7 mouse cellular contexts compared by ENCODE assay signal in genomic region chr17:26677711-26678637, GRCm38 (mm10). TPM values are rescaled to one million over a fixed set of nuclear protein-coding genes. Genes with fewer than 3 reads are reported as not detected.
A peak's percentile ranks its signal among the peaks of the same experiment; 100 is the strongest.
DNase-seq lines count a peak whose midpoint lies in the region; ATAC-seq and TF ChIP-seq lines count a peak whose summit lies in the region.

No protein-coding gene starts in this region.

- 0 out of 2 replicates have a peak overlapping the region, but pooled peaks have one; percentile 80 for H3K4me3 ChIP-seq in lung, embryonic 14.5 days (ENCODE audit: low read depth, low read length)
- H3K4me3 ChIP-seq in lung, adult 2 months (replicated peaks; ENCODE audit: extremely low read depth, low read depth, low read length) = no peak overlapping the region
- H3K4me3 ChIP-seq in forebrain, embryonic 12.5 days (replicated peaks) = no peak overlapping the region
- peak overlapping the region; percentile 83; the same call in 1 of the 2 replicates for H3K4me3 ChIP-seq in limb, embryonic 15.5 days
- peak overlapping the region; percentile 84 for H3K4me3 ChIP-seq in stomach, embryonic 15.5 days (replicated peaks)

- H3K27me3 ChIP-seq in lung, embryonic 14.5 days (ENCODE audit: insufficient read depth, low read length) = no peaks in the 10 kb centered on the region
- H3K27me3 ChIP-seq in forebrain, embryonic 12.5 days = 0 out of 2 replicates have a peak, but pooled peaks cover 4% of the 10 kb centered on the region
- no peaks in the 10 kb centered on the region for H3K27me3 ChIP-seq in limb, embryonic 15.5 days
- no peaks in the 10 kb centered on the region for H3K27me3 ChIP-seq in stomach, embryonic 15.5 days (replicated peaks)

- no peak for ATAC-seq in lung, embryonic 14.5 days (ENCODE audit: insufficient read depth)
- no peak for ATAC-seq in forebrain, embryonic 12.5 days (ENCODE audit: low FRiP score)
- ATAC-seq in limb, embryonic 15.5 days (ENCODE audit: insufficient number of reproducible peaks, low FRiP score, low TSS enrichment, low read depth) = no peak
- no peak for ATAC-seq in stomach, embryonic 15.5 days (ENCODE audit: insufficient read depth, low FRiP score, low read depth)
- ATAC-seq in granulocyte monocyte progenitor cell, adult 5-6 weeks (replicated peaks; ENCODE audit: poor library complexity, severe bottlenecking) = no peak

- H3K4me1 ChIP-seq in lung, embryonic 14.5 days (ENCODE audit: insufficient read depth) = peaks cover 6% of the 10 kb centered on the region; the same call in 1 of the 2 replicates
- peaks cover 6% of the 10 kb centered on the region for H3K4me1 ChIP-seq in lung, adult 2 months (ENCODE audit: control insufficient read depth, insufficient read depth, low read length)
- peaks cover 20% of the 10 kb centered on the region for H3K4me1 ChIP-seq in forebrain, embryonic 12.5 days
- H3K4me1 ChIP-seq in limb, embryonic 15.5 days = peaks cover 25% of the 10 kb centered on the region
- H3K4me1 ChIP-seq in stomach, embryonic 15.5 days = peaks cover 23% of the 10 kb centered on the region

- 75% methylated on average over 7 of the region's 7 CpGs for WGBS in lung, embryonic 14.5 days
- 62% methylated on average over 7 of the region's 7 CpGs for WGBS in lung, adult 2 months
- WGBS in forebrain, embryonic 12.5 days = 90% methylated on average over 7 of the region's 7 CpGs
- 72% methylated on average over 7 of the region's 7 CpGs for WGBS in limb, embryonic 15.5 days
- 74% methylated on average over 7 of the region's 7 CpGs for WGBS in stomach, embryonic 15.5 days

- H3K27ac ChIP-seq in lung, embryonic 14.5 days (ENCODE audit: low read depth) = no peak overlapping the region
- H3K27ac ChIP-seq in forebrain, embryonic 12.5 days = no peak overlapping the region
- peak overlapping the region; percentile 47; the same call in 1 of the 2 replicates for H3K27ac ChIP-seq in limb, embryonic 15.5 days
- H3K27ac ChIP-seq in stomach, embryonic 15.5 days = no peak overlapping the region

- H3K9ac ChIP-seq in lung, embryonic 14.5 days = no peak overlapping the region
- H3K9ac ChIP-seq in forebrain, embryonic 12.5 days = no peak overlapping the region
- no peak overlapping the region for H3K9ac ChIP-seq in limb, embryonic 15.5 days
- no peak overlapping the region for H3K9ac ChIP-seq in stomach, embryonic 15.5 days

- H3K36me3 ChIP-seq in lung, embryonic 14.5 days (ENCODE audit: insufficient read depth) = peaks cover under 1% of the 10 kb centered on the region; the same call in 1 of the 2 replicates
- 0 out of 2 replicates have a peak, but pooled peaks cover 7% of the 10 kb centered on the region for H3K36me3 ChIP-seq in forebrain, embryonic 12.5 days (replicated peaks)
- H3K36me3 ChIP-seq in limb, embryonic 15.5 days = peaks cover 11% of the 10 kb centered on the region; the same call in 1 of the 2 replicates
- no peaks in the 10 kb centered on the region for H3K36me3 ChIP-seq in stomach, embryonic 15.5 days

- H3K4me2 ChIP-seq in lung, embryonic 14.5 days = peak overlapping the region; percentile 77
- peak overlapping the region; percentile 74 for H3K4me2 ChIP-seq in forebrain, embryonic 12.5 days
- peak overlapping the region; percentile 61 for H3K4me2 ChIP-seq in limb, embryonic 15.5 days
- peak overlapping the region; percentile 60 for H3K4me2 ChIP-seq in stomach, embryonic 15.5 days

- TF ChIP-seq POLR2A in lung, adult 2 months (IDR thresholded peaks at IDR 0.05; ENCODE audit: borderline replicate concordance, extremely low read depth, low read depth, low read length) = no peak

- no peaks in the 10 kb centered on the region for H3K9me3 ChIP-seq in lung, embryonic 14.5 days (ENCODE audit: low read depth, low read length)
- H3K9me3 ChIP-seq in forebrain, embryonic 12.5 days = no peaks in the 10 kb centered on the region
- no peaks in the 10 kb centered on the region for H3K9me3 ChIP-seq in limb, embryonic 15.5 days
- H3K9me3 ChIP-seq in stomach, embryonic 15.5 days = no peaks in the 10 kb centered on the region

- DNase-seq in lung, embryonic 14.5 days = no peak
- DNase-seq in lung, adult 2 months = no peak
- DNase-seq in right cerebral cortex, postnatal 14 days = no peak

- TF ChIP-seq CTCF in lung, embryonic 14.5 days (IDR thresholded peaks at IDR 0.05; ENCODE audit: low read depth) = no peak
- TF ChIP-seq CTCF in lung, adult 2 months (IDR thresholded peaks at IDR 0.05; ENCODE audit: insufficient read depth, low read length) = no peak

RNA-seq across cellular contexts. Expression of gene Atp6v0e, which starts 14.9 kb away (rescaled TPM):
- 143 and 152 TPM in 2 replicates for polyA plus RNA-seq in lung, embryonic 14.5 days (2014; fragmentation: Nextera tagmentation; extraction: Ambion mirVana)
- polyA plus RNA-seq in lung, adult 2 months (2012; rRNA removed) = 194 and 219 TPM in 2 replicates
- 94.5 and 104 TPM in 2 replicates for polyA plus RNA-seq in forebrain, embryonic 12.5 days (2016; fragmentation: Nextera tagmentation; extraction: Ambion mirVana)
- 247 and 248 TPM in 2 replicates for polyA plus RNA-seq in limb, embryonic 15.5 days (2015; fragmentation: Nextera tagmentation; extraction: Ambion mirVana)
- 231 and 255 TPM in 2 replicates for polyA plus RNA-seq in stomach, embryonic 15.5 days (2015; fragmentation: Nextera tagmentation; extraction: Ambion mirVana)
- total RNA-seq in granulocyte monocyte progenitor cell, adult 5-6 weeks (2014; fragmentation: Nextera tagmentation) = 197 and 242 TPM in 2 replicates
- 317 and 374 TPM in 2 replicates for total RNA-seq in granulocyte monocyte progenitor cell, adult 5-6 weeks (2017)

RNA-seq across cellular contexts. Expression of gene Crebrf, which starts 37.5 kb away (rescaled TPM):
- polyA plus RNA-seq in lung, embryonic 14.5 days (2014; fragmentation: Nextera tagmentation; extraction: Ambion mirVana) = 5.6 and 6.3 TPM in 2 replicates
- 5.7 and 10.5 TPM in 2 replicates for polyA plus RNA-seq in lung, adult 2 months (2012; rRNA removed)
- polyA plus RNA-seq in forebrain, embryonic 12.5 days (2016; fragmentation: Nextera tagmentation; extraction: Ambion mirVana) = 7.6 and 8.4 TPM in 2 replicates
- 7.3 and 7.6 TPM in 2 replicates for polyA plus RNA-seq in limb, embryonic 15.5 days (2015; fragmentation: Nextera tagmentation; extraction: Ambion mirVana)
- polyA plus RNA-seq in stomach, embryonic 15.5 days (2015; fragmentation: Nextera tagmentation; extraction: Ambion mirVana) = 8.1 and 10.1 TPM in 2 replicates
- 18.8 and 30.0 TPM in 2 replicates for total RNA-seq in granulocyte monocyte progenitor cell, adult 5-6 weeks (2014; fragmentation: Nextera tagmentation)
- 16.8 and 17.0 TPM in 2 replicates for total RNA-seq in granulocyte monocyte progenitor cell, adult 5-6 weeks (2017)

Comparison
In these comparisons a context has a peak if more than half of its experiments do, and no peak if none do; other contexts are left out.
1. H3K4me3 ChIP-seq: peak in lung, embryonic 14.5 days (single experiment), limb, embryonic 15.5 days (single experiment) and stomach, embryonic 15.5 days (single experiment); none in lung, adult 2 months (single experiment) and forebrain, embryonic 12.5 days (single experiment).
2. Peak in every context shown above with its lines, with median percentiles within 50 percentile points of each other: H3K4me2 ChIP-seq.